Mouse (Mus musculus) heart, postnatal 14 days (tissue): ENCODE measurements around the gene Fam107b. TPM values are rescaled to one million over a fixed set of nuclear protein-coding genes. Genes with fewer than 3 reads are reported as not detected.

ENCODE experiments used
- DNase-seq, 2 experiments: peaks; one replicate each; pipeline ENCODE4 v3.0.0; 2021 to 2022
- intact Hi-C: fragments of 180-260 bp; cut with DNase I; formaldehyde crosslinking; loops from one replicate; pipeline ENCODE4 v1.15.1; 2025
- total RNA-seq, 2 experiments: library from RNA; stranded (reverse); gene quantifications; 2 replicates each; pipeline ENCODE4 v1.2.3; 2021

The Fam107b gene
- total RNA-seq, 2 experiments from 2014 or later: 10.2 to 14.1 TPM

DNA sequence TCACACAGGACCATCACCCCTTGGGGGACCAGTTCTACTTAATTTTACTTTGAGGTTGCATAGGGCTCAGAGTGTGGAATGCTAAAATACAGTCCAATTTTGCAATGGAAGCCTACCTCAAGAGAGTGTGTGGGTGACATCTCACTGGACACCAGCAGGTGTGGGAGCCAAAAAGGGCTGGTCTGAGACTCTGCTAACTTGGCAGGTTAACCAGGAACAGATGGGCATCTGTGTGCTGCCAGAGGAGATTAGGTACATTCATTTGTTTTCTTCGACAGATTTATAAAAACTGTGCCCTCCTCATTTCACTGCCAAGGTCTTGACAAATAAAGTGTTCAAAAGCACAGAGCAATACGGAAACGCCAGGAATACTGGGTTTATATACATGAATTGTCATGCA is 32.3 kb downstream of the Fam107b start:
- intact Hi-C loops: no loop called here
- no peak for DNase-seq

DNA sequence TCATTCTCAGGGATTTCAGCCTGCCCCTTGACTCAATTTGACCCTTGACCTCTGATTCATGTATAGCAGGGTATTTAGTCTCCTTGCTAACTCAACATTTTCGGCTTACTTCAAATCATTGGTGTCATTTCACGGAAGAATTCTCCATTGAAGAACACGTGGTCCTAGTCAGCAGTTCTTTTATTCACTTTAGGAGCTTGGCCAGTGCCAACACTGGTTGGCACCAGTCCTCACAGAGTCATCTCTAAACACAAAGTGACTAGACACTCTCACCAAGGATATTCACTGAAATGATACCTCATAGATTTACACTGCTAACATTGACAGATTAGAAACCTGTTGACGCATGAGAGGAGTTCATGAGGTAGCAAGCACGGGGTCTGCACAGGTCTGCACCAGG is 32.9 kb downstream of the Fam107b start:
- intact Hi-C loops: no loop called here
- DNase-seq: no peak

DNA sequence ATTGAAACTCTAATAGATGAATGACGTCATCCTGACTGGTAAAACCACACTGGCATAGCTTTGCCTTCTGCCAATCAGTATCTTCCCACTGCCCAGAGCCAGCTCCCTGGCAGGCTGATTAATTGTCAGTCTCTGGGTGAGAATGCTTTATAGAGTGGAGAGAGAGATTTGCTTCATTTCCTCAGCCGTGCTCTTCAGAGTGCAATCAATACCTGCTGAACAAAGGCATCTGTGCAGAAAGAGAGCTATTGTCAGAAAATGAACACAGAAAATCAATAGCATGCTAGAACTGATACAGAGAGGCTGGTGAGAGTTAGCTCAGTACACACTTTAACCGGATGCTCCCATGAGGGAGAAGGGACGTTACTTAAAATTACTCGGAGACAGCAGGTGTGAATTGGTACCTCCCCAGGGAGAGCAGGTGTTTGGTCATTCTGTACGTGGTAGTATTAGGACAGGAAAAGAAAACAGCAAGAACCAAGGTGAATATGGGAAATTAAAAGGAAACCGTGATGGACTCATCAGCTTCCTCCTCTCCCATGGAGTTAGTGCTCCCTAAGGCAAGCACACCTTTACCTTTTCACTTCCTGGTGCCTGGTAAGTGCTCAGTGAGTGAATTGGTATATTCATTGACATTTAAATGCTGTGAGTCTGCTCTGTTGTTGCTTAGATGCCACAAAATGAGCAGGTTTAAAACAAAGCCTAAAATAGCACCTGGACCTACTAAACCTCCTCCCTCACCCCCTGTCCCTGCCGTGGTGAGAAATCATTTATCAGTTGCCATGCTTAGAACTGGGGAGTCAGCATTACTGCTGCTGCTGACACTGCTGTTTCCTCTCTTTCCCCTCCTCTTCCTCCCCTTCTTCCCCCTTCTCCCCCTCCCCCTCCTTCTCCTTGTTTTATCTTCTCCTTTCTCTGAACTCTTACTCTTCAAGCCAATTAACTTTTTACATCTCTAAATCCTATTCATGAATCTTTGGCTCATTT is 38.9 kb downstream of the Fam107b start:
- intact Hi-C loops: no loop called here
- no peak for DNase-seq

DNA sequence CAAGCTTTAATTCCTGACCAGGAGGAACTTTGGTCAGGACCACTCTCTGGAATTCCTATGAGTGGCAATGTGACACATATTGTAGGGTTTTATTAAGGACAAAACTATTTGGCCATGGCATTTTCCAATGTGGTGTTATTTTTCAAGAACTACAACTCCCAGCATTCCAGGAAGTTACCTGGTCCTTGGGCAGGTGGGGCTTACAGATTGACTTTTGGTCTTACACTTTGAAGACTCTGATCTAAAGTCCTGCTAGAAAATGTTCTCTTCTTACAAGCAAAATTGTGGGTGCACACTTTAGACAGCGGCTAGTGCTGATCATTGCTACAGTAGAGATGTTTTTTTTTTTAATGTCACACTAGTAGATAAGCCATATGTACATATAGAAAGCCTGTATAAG is 48.2 kb downstream of the Fam107b start:
- intact Hi-C loops: no loop called here
- DNase-seq: no peak

DNA sequence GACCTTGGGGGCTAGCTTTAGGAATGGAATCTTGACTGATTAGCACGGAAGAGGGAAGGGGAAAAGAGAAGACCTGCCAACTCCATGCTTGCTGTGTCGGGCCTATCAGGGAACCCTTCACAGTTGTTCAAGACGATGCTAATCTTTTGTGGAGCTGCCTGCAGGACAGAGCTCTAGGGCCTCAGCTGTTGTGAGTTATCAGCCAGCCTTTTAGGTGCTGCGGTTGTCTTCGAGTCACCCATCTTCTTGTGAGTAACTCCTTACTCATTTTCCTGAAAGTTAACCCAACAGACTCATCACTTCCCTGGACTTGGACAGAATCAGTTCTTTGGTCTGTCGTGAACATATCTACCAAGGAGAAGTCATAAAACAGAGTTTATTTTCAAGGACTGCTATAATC is 51.3 kb downstream of the Fam107b start:
- no peak for DNase-seq
- intact Hi-C loops: no loop called here

DNA sequence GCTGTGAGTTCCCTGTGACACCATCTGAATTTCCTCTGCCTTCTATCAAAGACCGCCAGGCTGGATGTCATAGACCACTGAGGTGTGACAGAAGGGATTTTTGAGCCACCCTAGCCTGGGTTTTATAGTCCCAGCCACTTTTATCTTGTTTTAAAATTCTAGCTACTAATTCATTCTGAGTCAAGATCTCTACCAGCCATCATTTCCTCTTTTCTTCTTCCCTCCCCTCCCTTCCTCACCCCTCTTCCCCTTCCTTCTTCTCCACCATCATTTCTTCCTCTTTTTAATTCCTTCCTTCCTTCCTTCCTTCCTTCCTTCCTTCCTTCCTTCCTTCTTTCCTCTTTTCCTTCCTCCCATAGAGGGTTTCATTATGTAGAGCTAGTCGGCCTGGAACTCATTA is 51.9 kb downstream of the Fam107b start:
- intact Hi-C loops: no loop called here
- DNase-seq: no peak

DNA sequence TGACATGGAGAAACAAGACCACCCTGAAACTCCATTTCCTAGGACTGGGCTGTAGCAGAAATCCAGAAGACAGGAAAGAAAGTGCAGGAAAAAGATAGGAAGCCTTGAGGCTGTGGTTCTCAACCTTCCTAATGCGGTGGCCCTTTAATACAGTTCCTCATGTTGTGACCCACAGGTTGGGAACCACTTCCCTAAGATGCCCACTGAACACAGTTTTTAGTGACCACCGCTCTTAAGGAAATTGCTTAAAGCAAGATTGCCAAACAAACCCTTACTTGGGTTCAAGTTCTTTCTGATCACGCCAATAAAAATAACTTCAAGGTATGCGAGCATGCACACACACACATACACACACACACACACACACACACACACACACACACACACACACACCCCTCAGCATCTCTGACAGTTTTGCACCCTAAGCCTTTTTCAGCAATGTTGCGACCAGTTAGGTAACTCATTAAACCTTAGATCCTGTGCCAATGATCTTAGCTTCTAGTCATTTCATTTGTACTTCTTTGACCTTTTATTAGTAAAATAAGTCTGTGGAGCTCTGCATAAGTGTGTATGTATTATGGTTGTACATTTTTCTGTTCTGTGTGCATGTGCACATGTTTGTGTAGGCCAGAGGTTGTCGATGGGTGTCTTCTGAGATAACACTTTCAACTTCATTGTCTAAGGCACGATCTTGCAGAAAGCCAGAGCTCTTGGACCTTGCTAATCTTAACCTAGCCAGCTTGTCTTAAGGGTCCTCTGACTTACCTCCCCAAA is 53.1 kb downstream of the Fam107b start:
- DNase-seq: no peak
- intact Hi-C loops: no loop called here

DNA sequence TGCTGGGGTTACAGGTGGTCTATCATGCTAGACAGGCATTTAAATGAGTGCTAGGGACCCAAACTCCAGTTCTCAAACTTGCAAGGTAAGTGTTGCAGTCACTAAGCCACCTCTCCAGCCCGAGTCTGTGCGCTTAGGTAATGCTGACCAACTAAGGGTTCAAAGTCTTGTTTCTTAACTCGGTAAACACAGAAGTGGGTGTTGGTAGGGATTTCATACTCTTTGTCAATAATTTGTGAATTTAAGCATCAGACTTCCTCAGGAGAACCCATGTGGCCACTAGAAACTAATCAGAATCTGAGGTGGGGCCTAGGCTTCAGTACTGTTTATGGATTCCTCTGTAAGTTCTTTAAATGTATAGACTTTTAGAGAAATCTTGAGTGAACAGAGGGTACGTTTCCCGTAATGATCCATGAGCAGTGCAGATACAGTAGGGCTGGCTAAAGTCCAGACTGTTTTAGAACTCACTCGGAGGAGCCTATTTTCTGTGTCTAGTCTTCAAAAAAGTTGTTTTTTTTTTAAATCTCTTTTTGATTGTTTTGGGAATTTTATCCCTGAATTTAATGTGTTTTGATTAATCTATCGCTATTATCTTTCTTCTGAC is 53.8 kb downstream of the Fam107b start:
- DNase-seq: no peak
- intact Hi-C loops: no loop called here

DNA sequence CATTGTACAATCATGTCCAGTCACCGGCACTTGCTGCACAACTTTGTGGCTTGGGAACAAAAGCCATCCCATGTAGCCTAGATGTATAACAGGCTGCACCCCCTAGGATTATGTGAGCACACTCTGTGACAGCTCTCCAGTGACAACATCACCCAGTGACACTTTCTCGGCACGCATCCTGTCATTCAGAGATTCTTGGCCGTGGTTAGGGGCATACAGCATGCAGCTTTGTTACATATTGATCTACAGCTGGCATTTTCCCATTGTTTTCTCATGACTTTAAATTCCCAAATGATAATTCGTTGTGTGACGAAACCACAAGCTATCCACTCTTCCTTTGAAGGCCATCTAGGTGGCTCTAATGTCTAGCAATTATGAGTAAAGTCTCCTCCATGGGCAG is 58.8 kb downstream of the Fam107b start:
- intact Hi-C loops: loop anchor here (5.0 kb wide), 1 partner anchor 143 kb away; no protein-coding TSS in a partner anchor
- no peak for DNase-seq

DNA sequence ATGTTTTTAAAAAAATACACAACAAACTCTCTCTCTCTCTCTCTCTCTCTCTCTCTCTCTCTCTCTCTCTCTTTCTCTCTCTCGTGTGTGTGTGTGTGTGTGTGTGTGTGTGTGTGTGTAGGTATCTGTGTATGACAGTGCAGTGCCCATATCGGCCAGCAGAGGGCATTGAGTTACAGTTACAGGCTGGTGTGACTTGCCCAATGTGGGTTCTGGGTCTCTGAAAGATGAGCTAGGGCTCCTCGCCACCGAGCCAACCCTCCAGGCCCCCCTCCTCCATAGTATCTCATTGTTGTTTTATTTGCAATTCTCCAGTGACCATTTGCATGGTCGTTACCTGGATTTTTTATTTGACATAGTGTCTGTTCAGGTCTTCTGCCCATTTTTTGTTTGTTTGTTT is 59.5 kb downstream of the Fam107b start:
- DNase-seq: no peak
- intact Hi-C loops: loop anchor here (5.0 kb wide), 1 partner anchor 143 kb away; no protein-coding TSS in a partner anchor

DNA sequence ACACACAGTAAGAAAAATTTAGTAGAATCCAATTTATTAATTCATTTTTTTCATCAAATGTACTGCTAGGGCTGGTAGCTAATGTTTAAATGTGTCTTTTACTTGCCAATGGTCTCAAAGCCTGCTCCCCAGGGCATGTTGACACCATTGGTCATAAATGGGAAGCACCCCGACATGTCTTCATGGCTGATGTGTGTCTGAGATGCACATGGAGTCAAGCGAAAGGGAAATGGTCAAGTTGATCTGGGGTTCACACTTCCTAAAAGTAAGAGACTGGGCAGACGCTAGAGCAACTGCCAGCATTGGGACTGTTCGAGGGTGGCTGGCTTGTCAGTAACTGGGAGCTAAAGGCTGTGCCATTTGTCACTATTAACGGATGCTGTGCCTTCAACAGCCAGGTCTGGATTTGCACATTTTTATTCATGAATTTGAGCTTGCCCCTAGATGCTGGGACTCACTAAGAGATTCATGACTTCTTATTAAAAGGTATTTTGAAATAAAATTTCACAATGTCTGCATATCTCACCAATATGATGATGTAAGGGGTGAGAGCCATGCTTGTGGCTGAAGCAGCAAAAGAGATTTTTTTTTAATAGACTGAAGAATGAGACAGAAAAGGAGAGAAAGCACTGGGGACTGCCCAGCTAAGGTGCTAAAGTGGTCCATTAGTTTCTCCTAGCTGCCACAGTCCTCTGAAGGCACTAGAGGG is 60.6 kb downstream of the Fam107b start:
- intact Hi-C loops: no loop called here
- no peak for DNase-seq

DNA sequence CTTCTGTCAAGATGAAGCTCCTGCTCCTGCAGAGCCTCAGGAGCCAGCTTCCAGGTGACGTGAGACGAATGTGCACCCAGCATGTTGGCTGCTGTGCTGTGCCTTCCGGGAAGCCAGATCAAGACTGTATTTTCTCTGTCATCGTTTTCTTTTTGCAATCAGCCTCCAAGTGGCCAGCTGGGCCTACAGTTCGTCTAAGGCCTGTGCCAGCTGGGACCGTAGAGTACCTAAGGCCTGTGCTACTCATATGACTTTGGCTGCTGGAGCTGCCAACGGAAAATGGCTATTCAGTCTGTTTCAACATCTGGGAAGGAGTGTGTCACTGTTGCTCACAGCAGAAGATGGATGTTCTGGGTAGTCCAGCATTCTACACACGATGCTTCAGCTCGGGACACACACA is 62.8 kb downstream of the Fam107b start:
- intact Hi-C loops: no loop called here
- peak in 1 of 2 experiments; percentile 19 for DNase-seq

DNA sequence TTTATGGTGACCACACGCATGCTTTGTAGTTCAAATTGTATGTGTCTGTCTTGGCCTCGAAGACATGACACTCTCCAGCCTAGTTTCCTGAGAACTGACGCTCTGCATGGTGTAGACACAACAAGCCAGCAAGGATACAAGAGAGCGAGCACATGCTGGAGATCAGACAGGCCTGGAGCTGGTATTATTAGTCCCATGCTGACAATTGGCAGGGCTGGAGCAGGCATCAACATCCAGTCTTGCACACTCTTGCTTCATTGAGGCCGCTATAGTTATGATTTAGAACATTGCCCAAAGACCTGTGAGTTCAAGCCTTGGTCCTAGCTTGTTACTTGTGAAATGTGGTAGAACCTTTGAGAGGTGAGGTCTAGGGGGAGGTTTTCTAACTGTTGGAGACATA is 66.5 kb downstream of the Fam107b start:
- no peak for DNase-seq
- intact Hi-C loops: no loop called here

DNA sequence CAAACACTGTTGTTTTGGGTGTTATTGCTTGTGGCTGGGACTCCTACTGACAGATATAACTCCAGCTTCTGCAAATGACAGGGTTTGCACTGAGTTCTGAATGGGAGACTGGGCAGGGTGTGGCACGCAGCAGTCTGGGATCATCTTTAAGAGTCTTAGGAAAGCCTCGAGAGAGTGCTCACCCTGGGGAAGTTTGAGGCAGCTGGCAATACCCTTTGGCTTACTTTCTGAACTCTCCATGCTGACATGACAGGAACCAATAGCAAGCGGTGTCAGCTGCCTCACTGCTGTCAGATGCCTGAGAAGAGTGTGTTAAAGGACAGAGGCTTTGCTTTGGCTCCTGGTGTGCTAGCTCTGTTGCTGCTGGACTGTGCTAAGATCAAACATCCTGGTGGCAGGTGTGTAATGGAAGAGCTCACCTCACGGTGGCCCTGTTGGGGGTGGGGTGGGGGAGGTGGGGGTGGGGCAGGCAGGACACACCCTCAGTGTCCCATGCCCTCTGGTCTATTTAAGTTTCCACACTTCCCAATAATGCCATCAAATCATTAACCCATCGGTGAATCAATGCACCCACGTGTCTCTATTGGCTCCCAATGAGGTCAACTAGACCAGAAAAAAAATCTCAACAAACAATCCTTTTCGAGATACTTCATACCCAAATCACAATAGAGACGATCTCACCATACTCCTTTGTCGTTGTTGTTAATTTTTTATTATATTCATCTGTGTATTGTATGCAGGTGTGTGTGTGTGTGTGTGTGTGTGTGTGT is 70.9 kb downstream of the Fam107b start:
- intact Hi-C loops: no loop called here
- DNase-seq: no peak

DNA sequence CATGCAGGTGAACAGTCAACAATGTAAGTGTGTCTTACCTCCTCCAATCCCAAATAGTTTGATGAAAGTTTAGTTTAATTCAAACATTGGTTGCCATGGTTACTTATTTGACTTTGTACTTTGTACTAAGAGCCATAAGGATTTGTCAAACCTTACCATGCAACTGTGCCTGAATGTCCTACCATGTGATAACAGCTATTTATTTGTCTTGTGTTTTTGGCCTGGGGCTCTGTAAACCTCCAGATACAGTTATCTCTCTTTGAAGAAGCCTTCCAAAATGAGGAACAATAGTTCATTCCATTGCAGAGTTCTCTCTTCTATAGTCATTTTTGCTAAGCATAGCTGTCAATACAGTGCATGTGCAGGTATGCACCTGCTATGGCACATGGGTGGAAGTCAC is 72.7 kb downstream of the Fam107b start:
- intact Hi-C loops: no loop called here
- DNase-seq: no peak

DNA sequence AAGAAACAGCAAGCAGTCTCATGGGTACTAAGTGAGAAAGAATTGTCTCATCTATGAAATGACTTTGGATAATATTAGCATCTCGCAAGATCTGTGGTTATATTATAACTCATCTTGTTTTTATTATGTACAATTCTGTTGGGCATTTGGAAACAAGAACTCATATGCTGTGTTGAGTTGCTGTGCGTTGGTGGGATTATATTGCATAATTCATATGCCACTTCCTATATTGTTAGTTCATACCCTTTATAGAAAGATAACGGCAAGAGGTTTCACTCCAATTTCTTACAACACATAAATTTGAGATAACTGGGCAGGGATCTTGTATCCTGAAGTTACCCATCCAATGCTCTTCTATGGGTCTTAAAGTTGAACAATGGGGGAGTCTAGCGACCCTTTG is 75.5 kb downstream of the Fam107b start:
- DNase-seq: no peak
- intact Hi-C loops: no loop called here

DNA sequence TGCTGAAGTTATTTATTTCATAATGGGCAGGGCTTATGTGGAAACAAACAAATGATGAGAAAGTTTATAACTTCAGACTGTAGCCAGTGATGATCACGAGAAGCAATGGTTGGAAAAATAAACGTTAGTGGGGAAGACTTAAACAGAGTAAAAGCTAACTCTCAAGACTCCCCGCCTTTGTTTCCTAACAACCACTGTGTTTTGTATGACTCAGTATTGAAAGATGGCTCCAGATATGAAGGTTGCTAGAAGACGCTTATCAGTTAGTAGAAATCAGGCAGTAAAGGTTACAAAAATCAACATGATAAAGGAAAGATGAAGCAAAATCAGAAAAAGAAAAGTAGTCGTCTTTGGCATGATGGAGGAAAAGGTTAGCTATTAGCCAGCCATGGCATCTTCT is 78.9 kb downstream of the Fam107b start:
- no peak for DNase-seq
- intact Hi-C loops: no loop called here

DNA sequence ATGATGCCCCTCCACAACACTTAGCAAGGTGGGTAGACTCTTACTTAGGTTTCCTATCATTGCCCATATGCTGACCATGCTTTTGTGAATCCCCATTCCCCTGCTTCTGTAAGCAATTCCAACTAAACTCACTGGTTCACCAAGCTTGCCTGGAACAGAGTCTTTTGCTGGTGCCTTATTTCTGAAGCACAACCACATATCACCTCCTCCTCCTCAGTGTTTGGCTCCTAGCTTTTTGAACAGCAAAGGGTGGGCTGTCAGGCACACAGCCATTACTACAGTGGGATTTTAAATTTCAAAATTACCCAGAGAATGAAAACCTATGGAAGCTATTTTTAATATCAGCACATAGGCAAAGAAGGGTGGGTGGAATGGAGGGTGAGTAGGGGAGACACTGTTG is 84.3 kb downstream of the Fam107b start:
- no peak for DNase-seq
- intact Hi-C loops: no loop called here

DNA sequence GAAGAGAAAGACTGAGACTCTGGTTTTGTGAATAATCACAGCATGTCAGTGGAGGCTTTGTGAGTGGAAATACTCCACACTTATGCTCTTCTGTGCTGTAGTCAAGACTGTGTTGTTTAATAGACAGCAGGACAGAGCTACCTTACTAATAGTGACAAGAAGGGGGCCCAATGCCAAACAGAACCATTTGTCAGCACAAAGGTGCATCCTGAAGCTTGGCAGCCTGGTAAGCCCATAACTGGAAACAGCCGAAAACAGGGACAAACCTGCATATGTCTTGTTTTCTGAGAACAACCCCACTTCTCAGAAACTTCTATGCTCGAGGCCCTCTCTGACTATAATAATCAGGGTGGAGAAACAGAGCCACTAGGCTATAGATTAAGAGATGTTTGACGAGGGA is 85.8 kb downstream of the Fam107b start:
- no peak for DNase-seq
- intact Hi-C loops: no loop called here

DNA sequence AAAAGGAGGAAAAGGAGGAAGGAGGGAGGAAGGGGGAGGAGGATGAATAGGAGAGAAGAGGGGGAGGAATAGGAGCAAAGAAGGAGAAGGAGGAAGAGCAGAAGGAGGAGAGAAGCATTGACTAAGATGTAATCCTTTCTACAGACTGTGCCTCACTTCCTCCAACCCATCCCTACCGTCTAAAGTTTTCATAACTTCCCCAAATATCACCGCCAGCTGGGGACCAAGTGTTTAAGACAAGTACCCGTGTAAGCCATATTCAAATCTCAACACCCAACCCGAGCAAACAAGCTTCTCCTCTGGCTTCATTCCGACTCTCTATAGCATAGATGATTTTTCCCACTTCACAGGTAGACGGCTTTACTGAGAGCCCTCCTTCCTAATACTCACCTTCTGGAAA is 86.5 kb downstream of the Fam107b start:
- intact Hi-C loops: no loop called here
- DNase-seq: no peak
